Mouse (Mus musculus) limb, embryonic 10.5 days (tissue): ENCODE measurements around the gene Plcd1. TPM values are rescaled to one million over a fixed set of nuclear protein-coding genes. Genes with fewer than 3 reads are reported as not detected.

ENCODE experiments used
- DNase-seq: peaks from one replicate; pipeline ENCODE4 v3.0.0-alpha.2; 2017; ENCODE audit warnings: low spot score
- H3K27ac ChIP-seq: fragments of 300-500 bp; sonication (generic); 2 replicates; pipeline ENCODE4 v1.5.1; 2016; ENCODE audit warnings: mild to moderate bottlenecking
- H3K27me3 ChIP-seq: fragments of 300-500 bp; sonication (generic); 2 replicates; pipeline ENCODE4 v1.6.1; 2016; ENCODE audit warnings: low read depth, mild to moderate bottlenecking; ENCODE audit not compliant: poor library complexity, severe bottlenecking
- H3K36me3 ChIP-seq: fragments of 300-500 bp; sonication (generic); 2 replicates; pipeline ENCODE4 v1.6.1; 2016; ENCODE audit warnings: mild to moderate bottlenecking, moderate library complexity
- H3K4me1 ChIP-seq: fragments of 300-500 bp; sonication (generic); 2 replicates; pipeline ENCODE4 v1.6.1; 2016
- H3K4me3 ChIP-seq: fragments of 300-500 bp; sonication (generic); 2 replicates; pipeline ENCODE4 v1.5.1; 2016; ENCODE audit warnings: mild to moderate bottlenecking, moderate library complexity
- H3K9me3 ChIP-seq: fragments of 300-500 bp; sonication (generic); replicated peaks from 2 replicates; pipeline ENCODE4 v1.6.1; 2016; ENCODE audit warnings: mild to moderate bottlenecking
- WGBS: fragments of 180-500 bp; shearing (Covaris S2); methylation state at CpG from one replicate; pipeline ENCODE4 v1.1.7; 2016; 5-methylcytosine and 5-hydroxymethylcytosine counted together
- polyA plus RNA-seq: library from polyadenylated mRNA; unstranded; fragments of >200 nt; fragmentation: Nextera tagmentation; extraction: Ambion mirVana; gene quantifications from 2 replicates; pipeline ENCODE4 v1.2.1, GENCODE M21; 2016

The Plcd1 gene
- polyA plus RNA-seq, 1 experiment from 2014 or later: 14.3 TPM

DNA sequence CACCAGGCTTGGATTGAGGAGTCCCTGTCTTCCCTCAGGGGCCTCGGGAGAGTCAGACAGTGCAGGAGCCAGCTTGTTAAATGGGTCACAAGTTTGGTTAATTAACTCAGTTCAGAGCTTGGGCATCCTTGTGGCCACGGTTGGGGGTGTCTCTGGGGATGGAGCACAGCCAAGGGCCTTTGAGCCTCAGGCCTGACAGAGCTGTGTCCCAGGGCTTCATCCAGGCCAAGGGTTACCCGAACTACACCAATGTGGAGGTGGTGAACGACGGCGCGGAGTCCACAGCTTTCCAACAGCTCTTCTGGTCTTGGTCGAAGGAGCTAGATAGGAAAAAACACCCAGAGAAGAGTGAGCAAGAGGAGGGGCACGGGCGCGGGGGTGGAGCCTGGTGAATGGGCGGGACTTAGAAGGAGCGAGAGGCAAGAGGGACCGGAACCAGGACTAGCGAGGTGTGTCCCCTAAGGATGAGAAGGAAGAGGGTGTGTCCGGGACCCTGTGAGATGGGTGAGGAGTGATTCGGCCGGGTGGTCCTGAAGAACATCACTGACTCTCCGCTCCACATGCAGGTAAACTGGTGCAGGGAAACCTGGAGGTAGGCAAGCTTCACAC lies 30.2 kb downstream of the Plcd1 start:
- Histone ChIP-seq H3K9me3 (no peaks in the 10 kb centered on the region), H3K4me1 (peaks cover 34% of the 10 kb centered on the region), H3K27me3 (no peaks in the 10 kb centered on the region), H3K36me3 (no peaks in the 10 kb centered on the region), H3K27ac (peak overlapping the region; percentile 38; the same call in 1 of the 2 replicates), H3K4me3 (peak overlapping the region; percentile 20; the same call in 1 of the 2 replicates)
- 28% methylated on average over 19 of the region's 19 CpGs for WGBS
- peak; percentile 50 for DNase-seq

DNA sequence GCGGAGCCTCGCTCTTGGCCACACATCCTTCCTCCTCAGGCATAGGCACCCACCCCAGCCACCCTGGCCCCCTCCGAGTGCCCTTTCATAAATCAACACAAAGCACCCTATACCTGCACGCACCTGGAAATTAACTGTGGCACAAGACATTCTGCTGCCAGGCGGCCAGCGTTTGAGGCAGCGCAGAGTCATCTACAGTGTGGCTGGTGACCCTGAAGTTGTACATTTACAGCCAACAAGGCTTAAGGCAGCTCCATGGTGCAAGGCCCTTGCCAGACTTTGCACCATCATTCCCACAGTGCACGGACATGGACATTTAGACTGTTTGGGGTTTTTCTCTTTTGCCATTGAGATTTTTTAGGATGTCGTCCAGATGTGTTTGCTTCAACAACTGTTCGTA lies 32.6 kb downstream of the Plcd1 start:
- peaks cover 29% of the 10 kb centered on the region for H3K4me1 ChIP-seq
- DNase-seq: no peak
- no peaks in the 10 kb centered on the region for H3K9me3 ChIP-seq
- H3K36me3 ChIP-seq: no peaks in the 10 kb centered on the region
- H3K27ac ChIP-seq: no peak overlapping the region
- WGBS: 92% methylated on average over 10 of the region's 10 CpGs
- no peak overlapping the region for H3K4me3 ChIP-seq
- H3K27me3 ChIP-seq: no peaks in the 10 kb centered on the region

DNA sequence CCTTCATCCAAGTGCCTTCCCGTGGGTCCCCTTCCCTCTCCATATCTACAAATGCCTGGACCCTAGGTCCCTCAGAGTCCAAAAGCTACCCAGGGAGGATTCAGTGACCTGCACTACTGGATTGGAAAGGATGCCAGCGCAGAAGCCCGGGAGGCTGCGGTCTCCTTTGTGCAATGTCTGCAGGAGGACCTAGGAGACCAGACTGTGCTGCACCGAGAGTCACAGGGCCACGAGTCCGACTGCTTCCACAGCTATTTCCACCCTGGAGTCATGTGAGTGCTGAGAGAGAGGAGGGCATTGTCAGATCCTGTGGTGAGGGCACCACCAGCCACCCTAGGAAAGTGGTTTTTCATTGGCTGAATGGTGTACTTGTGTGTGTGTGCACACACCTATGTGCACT lies 35.1 kb downstream of the Plcd1 start:
- no peak for DNase-seq
- H3K27me3 ChIP-seq: peaks cover 13% of the 10 kb centered on the region; the same call in 1 of the 2 replicates
- no peaks in the 10 kb centered on the region for H3K36me3 ChIP-seq
- H3K9me3 ChIP-seq: no peaks in the 10 kb centered on the region
- peak overlapping the region; percentile 27; the same call in 1 of the 2 replicates for H3K27ac ChIP-seq
- WGBS: 82% methylated on average over 7 of the region's 7 CpGs
- peaks cover 27% of the 10 kb centered on the region for H3K4me1 ChIP-seq
- H3K4me3 ChIP-seq: no peak overlapping the region

DNA sequence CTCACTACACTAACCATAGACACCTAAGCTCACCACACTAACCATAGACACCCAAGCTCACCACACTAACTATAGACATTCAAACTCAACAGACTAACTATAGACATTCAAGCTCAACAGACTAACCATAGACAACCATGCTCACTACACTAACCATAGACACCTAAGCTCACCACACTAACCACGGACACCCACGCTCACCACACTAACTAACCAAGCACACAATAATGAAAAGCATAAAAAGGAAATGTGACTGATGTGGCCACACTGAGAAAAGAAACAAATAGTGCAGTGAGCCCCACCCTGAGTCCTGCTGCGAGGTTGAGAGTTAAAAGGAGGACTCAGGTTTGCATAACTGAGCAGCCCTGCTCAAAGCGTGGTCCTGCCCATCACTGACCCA lies 38.0 kb downstream of the Plcd1 start:
- Histone ChIP-seq H3K4me3 (no peak overlapping the region), H3K4me1 (peaks cover 42% of the 10 kb centered on the region), H3K27me3 (peaks cover 14% of the 10 kb centered on the region), H3K27ac (no peak overlapping the region), H3K9me3 (no peaks in the 10 kb centered on the region), H3K36me3 (no peaks in the 10 kb centered on the region)
- no peak for DNase-seq
- WGBS: 85% methylated on average over 4 of the region's 4 CpGs

DNA sequence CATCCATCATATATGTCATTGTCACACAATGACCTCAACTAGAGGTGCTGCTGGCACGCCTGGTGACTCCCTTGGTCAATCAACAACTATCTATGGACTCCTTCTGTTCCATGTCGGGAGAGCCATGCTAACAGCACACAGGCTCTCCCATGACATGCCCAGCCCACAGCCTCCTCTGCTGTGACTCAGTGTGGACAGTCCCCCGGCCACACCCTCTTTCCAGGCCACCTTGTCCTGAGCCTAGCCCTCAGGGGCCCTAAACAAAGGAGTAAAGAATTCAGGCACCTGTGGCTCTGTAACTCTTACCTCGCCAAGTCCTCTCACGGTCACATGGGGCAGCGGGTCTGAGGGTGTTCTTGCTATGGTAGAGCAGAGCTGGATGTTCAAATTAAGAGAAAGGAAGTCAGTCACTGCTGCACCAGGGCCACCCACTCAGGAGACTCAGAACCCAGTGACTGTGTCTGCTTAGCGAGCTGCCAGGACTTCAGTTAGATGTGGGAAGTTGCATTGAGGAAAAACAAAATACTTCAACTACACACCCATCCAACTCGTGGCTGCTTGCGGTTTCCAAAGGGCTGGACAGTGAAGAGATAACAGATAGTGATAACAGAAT lies 39.2 kb downstream of the Plcd1 start:
- Histone ChIP-seq H3K36me3 (no peaks in the 10 kb centered on the region), H3K4me3 (0 out of 2 replicates have a peak overlapping the region, but pooled peaks have one; percentile 64), H3K27ac (no peak overlapping the region; the same call in 1 of the 2 replicates), H3K27me3 (peaks cover 14% of the 10 kb centered on the region), H3K9me3 (no peaks in the 10 kb centered on the region), H3K4me1 (peaks cover 42% of the 10 kb centered on the region)
- DNase-seq: no peak
- 79% methylated on average over 9 of the region's 9 CpGs for WGBS

DNA sequence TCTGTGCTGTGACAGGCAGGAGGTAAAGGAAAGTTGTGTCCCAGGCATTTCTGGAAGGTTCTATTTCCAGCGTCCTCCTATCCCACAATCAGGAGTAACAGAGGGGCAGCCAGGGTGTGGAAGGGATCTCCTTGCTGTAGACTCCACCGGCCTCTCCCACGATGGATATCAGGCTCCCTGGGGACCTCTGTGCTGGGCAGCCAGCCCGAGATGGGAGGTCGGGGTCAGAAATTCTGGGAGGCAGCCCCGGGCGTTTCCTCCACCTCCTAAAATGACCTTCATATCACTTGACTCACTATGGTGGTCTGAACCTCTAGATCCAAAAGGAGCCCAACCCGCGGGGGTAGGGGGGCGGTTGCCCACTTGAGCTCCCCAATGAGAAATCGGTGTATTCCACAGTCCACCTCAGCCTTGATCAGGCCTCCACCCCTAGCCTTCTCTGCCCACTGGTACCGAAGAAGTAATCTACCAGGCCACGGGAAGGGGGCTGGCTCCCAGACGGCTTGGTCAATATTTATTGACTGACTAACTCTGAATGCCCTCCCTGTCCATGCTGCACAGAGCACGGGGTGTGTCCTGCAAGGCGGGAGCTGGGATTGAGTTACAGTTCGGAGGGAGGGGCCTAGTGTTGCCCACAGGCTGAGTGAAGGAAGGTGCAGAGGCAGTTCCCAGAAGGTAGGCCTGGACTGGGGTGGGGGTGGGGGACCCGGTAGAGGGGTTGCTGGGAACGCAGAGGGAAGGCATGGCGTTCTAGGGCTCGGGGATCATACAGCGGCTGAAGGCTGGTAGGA lies 41.0 kb downstream of the Plcd1 start, which contains the start of gene Vill:
Gene Vill (plus strand): TSS at position 625 of the 791 bp plus-strand sequence.
- peak; percentile 80 for DNase-seq
- Histone ChIP-seq H3K4me3 (peak within 1 kb of the TSS; percentile 64), H3K27ac (peak within 1 kb of the TSS; percentile 88), H3K4me1 (peaks cover 42% of the 10 kb centered on the region), H3K27me3 (peaks cover 14% of the 10 kb centered on the region), H3K9me3 (no peaks in the 10 kb centered on the region), H3K36me3 (no peaks in the 10 kb centered on the region)
- 17% methylated on average over 22 of the region's 22 CpGs for WGBS

DNA sequence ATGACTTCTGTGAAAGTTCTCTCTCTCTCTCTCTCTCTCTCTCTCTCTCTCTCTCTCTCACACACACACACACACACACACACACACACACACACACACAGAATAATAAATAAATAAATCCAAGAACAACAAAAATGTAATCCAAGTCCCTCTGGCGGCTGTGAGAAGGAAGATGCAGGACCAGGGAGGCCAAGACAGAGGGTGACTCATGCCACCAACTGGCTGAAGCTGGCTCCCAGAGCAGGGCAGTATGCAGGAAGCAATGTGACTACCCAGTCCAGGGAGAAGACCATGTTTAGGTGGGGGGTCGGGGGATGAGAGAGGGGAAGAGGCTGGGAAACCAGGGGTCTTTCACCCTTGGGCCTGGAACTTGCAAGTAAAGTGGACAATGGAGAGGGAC lies 42.1 kb downstream of the Plcd1 start:
- peak overlapping the region; percentile 38; the same call in 1 of the 2 replicates for H3K27ac ChIP-seq
- H3K4me1 ChIP-seq: peaks cover 47% of the 10 kb centered on the region
- H3K9me3 ChIP-seq: no peaks in the 10 kb centered on the region
- no peak for DNase-seq
- H3K36me3 ChIP-seq: no peaks in the 10 kb centered on the region
- H3K4me3 ChIP-seq: no peak overlapping the region
- H3K27me3 ChIP-seq: peaks cover 14% of the 10 kb centered on the region
- 87% methylated on average over 2 of the region's 2 CpGs for WGBS

DNA sequence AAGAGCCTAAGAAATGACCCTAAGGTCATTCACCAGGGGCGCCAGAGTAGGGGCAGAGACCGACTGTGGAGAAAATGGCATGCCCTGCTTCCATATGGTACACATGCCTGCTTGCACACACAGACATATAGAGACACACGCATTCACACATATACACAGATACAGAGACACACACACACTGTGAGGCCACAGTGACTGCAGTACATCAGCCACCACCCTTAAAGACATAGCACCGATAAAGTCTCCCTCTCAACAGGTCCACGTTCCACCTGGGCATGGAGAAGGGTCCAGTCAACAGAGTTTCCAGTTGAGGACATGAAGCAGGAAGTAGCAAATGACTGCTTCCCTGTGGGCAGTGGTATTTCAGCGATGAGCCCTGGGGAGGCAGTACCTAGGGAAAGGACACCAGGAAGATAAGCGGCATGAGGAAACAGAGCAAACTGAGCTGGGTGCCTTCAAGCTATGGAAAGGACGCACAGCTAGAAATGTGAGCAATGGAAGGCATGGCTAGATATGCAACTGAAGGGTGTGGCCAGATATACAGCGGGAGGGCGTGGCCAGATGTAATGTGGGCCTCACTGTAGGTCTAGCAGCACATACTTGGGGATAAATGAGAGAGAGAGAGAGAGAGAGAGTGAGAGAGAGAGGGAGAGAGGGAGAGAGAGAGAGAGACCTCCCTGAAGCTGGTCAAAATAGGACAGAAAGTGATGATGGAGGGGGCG lies 45.0 kb downstream of the Plcd1 start:
- H3K9me3 ChIP-seq: no peaks in the 10 kb centered on the region
- no peak overlapping the region for H3K4me3 ChIP-seq
- H3K27ac ChIP-seq: no peak overlapping the region
- H3K36me3 ChIP-seq: no peaks in the 10 kb centered on the region
- peaks cover 2% of the 10 kb centered on the region for H3K27me3 ChIP-seq
- WGBS: 78% methylated on average over 11 of the region's 11 CpGs
- H3K4me1 ChIP-seq: peaks cover 37% of the 10 kb centered on the region
- DNase-seq: no peak

DNA sequence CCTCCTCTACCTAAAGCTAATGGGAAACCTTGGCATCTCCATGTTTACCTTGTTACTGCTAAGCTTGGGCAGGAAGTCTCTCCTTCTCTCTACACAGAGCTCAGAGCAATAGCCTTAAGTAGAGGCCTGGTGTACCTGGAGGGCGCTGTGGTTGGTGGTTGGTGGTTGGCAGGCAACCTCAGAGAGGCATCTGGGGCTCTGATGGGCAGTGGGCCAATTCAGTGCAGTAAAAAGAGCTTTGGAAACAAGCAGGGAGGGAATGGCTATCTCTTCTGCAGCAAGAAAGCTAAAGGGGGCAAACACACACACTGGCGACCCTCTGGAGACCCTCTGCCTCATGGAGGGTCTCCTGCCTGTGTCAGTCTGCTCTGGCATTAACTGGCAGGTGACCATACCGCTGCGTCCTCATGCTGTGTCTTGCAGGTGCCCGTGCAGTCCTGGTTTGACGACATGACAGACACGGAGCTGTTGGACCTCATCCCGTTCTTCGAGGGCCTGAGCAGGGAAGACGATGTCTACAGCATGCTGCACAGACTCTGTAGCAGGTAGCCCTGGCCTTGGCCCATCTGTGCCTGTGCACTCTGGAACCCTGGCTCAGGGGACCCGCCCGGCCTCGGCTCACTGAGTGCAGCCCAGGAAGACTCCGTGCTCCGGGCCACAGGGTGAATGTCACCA lies 53.1 kb downstream of the Plcd1 start:
- H3K4me1 ChIP-seq: peaks cover 10% of the 10 kb centered on the region
- no peaks in the 10 kb centered on the region for H3K9me3 ChIP-seq
- H3K36me3 ChIP-seq: peaks cover 47% of the 10 kb centered on the region
- H3K27me3 ChIP-seq: no peaks in the 10 kb centered on the region
- 94% methylated on average over 15 of the region's 15 CpGs for WGBS
- H3K4me3 ChIP-seq: no peak overlapping the region
- H3K27ac ChIP-seq: no peak overlapping the region
- DNase-seq: no peak

DNA sequence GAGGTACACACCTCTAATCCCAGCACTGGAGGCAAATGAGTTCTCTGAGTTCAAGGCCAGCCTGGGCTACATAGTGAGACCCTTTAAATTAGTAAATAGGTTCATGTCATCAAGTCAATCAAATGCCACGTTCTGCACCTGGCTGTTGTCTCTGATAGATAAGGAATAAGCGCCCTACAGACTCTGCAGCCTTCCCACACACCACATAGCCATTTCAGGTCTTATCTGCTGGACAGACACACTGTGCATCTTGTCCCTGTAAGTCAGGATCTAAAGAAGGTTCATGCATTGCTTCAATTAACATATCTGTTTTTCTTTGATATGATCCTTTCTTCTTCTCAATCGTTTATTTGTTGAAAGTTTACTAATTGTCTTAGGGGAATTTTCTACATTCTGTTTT lies 54.7 kb downstream of the Plcd1 start:
- DNase-seq: no peak
- Histone ChIP-seq H3K4me3 (no peak overlapping the region), H3K27ac (no peak overlapping the region), H3K9me3 (no peaks in the 10 kb centered on the region), H3K36me3 (peaks cover 56% of the 10 kb centered on the region), H3K27me3 (no peaks in the 10 kb centered on the region), H3K4me1 (peaks cover 24% of the 10 kb centered on the region)
- WGBS: 86% methylated on average over 3 of the region's 3 CpGs

DNA sequence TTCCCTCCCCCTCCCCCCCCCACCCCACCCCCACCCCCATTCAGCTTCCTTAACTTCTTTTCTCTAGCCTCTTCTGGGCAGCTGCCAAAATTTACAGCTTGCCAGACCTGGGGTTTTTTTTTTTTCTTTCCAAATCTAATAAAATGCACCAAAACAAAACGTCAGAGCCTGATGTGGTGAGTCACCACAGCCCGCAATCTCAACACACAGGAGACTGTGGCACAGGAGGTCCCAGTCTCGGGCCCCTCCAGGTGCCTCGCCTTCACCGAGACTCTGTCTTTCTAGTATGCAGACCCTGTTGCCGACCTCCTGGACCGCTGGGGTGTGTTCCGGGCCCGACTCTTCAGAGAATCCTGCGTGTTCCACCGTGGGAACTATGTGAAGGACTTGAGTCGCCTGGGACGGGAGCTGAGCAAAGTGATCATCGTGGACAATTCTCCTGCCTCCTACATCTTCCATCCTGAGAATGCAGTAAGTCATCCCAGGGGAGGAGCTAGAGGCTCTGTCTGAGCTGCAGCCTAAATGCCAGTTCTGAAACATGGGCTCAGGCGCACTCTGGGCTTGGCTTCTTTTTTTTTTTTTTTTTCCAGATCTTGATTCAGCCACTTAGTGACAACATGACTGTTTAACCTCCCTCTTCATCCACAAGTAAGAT lies 56.1 kb downstream of the Plcd1 start:
- Histone ChIP-seq H3K36me3 (peaks cover 59% of the 10 kb centered on the region), H3K9me3 (no peaks in the 10 kb centered on the region), H3K4me1 (peaks cover 37% of the 10 kb centered on the region), H3K27me3 (no peaks in the 10 kb centered on the region), H3K27ac (0 out of 2 replicates have a peak overlapping the region, but pooled peaks have one; percentile 46), H3K4me3 (no peak overlapping the region)
- no peak for DNase-seq
- WGBS: 84% methylated on average over 15 of the region's 15 CpGs

DNA sequence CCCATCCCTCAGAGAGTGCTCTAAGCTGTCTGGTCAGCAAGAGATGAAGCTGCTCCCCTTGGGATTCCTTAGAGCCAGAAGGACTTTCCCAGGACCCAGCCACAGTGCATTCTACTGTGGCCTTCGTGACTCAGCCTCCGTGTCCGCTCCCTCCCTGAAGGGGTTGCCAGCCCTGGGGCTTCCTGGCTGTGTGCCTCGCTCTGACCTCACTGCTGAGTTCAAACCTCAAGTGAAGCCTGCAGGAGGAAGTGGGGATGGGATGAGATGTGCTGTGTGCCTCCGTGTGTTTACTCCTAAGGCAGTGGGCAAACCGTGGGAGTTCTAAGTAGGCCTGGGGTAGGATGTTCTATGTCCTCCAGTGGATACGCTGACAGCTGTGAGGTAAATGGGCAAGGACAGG lies 57.5 kb downstream of the Plcd1 start:
- no peak overlapping the region for H3K4me3 ChIP-seq
- no peak overlapping the region for H3K27ac ChIP-seq
- no peak for DNase-seq
- 89% methylated on average over 7 of the region's 7 CpGs for WGBS
- no peaks in the 10 kb centered on the region for H3K9me3 ChIP-seq
- H3K27me3 ChIP-seq: no peaks in the 10 kb centered on the region
- peaks cover 51% of the 10 kb centered on the region for H3K4me1 ChIP-seq
- peaks cover 55% of the 10 kb centered on the region for H3K36me3 ChIP-seq
